Mouse (Mus musculus) layer of hippocampus, postnatal 36 days (tissue): ENCODE data around the gene Fam155a. TPM values are rescaled to one million over a fixed set of nuclear protein-coding genes. Genes with fewer than 3 reads are reported as not detected.

Source experiments
- DNase-seq, 2 experiments: peaks; one replicate each; pipeline ENCODE4 v3.0.0; 2022
- microRNA-seq, 2 experiments: library from miRNA; unstranded; fragments of <30 nt; microRNA quantifications; one replicate each; pipeline ENCODE4 v1.2.0; 2021
- total RNA-seq, 2 experiments: library from RNA; stranded (reverse); gene quantifications; 2 replicates each; pipeline ENCODE4 v1.2.3; 2021

Fam155a gene
- total RNA-seq, 2 experiments from 2014 or later, result 115 to 118 TPM

DNA sequence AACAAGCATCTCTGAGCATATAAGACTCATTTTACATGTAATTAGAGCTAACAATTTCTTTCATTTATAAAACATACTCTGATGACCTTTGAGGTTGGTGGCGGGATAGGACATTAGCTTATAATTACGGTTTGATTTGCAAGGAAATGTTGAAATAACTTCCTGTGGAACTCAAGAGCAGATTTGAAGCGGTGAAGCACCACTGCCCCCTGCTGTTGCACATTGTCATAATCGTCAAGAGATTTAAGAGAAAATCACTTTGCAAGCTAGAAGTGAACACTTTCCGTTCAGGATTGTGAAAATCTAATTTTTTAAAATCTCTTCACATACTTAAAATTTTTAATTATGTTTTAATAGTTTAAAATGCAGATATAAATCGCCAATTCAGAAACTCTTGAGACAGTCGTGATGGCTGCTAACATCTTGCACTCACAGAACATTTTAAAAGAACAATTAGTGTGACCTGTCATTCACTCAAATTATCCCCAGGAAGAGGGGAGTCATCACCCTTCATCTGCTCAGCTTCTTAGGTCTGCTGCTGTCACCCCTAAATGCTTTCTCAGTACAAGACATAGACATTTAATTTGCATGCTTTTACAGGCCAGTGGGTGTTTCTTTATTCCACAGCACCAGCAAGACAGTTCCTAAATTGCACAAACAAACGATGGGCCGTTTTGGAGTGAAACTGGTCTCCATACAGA is 595.9 kb downstream of the Fam155a start:
- DNase-seq, result peak; percentile 32 to 35

- DNase-seq, result no peak
Observed at GRCm38 (mm10) chr8:9171848-9172247, 599.1 kb downstream of the Fam155a start.

GRCm38 (mm10) chr8:9167995-9168394 is 603.0 kb downstream of the Fam155a start:
- DNase-seq, result no peak

GRCm38 (mm10) chr8:9161606-9162005 is 609.4 kb downstream of the Fam155a start:
- DNase-seq, result no peak

GRCm38 (mm10) chr8:9159322-9159721 is 611.6 kb downstream of the Fam155a start:
- DNase-seq, result no peak

DNA sequence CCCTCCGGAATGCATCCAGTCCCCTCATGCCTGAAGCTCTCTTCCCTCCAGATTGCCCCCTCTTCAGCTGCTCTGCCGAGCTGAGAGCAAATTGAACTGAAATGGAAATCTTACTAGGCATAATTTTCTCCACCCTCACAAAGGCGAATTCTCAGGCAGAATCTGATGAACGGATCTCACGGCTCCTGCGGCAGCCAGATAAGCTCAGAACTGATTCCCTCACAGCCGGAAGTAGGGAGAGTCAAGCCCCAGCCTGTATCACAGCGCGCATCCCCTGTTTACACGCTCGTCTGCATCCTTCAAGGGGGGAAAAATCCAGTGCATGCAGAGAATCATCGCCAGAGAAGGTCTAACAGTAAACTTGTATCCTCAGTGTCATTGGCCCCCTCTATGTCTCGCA is 612.3 kb downstream of the Fam155a start:
- DNase-seq, result peak in 1 of 2 experiments; percentile 8

DNA sequence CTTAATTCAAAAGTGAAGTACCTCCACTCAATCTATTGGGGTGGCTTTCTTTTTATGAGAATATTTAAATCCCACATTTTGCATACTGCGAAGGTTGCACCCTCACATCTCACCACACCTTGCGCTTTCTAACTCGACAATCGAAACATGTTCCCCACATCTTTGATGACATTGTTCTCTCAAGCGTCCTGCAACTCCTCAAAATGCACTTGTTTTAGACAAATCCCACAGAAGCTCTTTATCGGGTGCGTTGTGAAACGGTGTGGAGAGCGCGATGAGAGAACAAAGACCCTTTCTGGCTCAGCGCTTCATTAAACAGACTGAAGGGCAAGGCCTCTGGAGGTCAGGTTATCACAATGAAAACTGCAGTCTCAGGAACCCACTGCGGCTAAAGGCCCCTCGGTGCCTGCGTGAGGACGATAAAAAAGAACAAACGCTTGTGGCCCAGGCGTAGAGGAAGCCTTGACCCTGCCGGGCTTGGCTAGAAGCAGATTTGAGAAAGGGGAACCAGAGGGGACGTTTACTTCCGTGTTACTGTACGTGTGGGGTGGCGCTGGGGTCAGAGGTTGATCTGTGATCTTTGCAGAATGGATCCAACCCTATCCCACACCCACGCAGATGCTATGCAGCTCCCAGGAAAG is 613.7 kb downstream of the Fam155a start:
- DNase-seq, result no peak

Small RNAs within 50 kb of the gene (microRNA-seq; reads per million reads assigned to microRNA genes)
- 0 reads per million in 2 experiments for gene Gm47312

Other genes with a start within 250 kb of the Fam155a start
- gene Gm10217, start 93.1 kb upstream of the Fam155a start, total RNA-seq, result not detected
- 10 to 100 TPM; 12.1 to 12.9 TPM for gene Lig4, start 206.5 kb upstream of the Fam155a start, total RNA-seq
- gene Abhd13, start 206.5 kb upstream of the Fam155a start, total RNA-seq, result 10 to 100 TPM; 28.7 to 30.1 TPM
- gene Tnfsf13b, start 235.3 kb upstream of the Fam155a start, total RNA-seq, result 1 to 10 TPM; 2.1 to 3.0 TPM